Mouse (Mus musculus) embryonic facial prominence, embryonic 15.5 days (tissue): ENCODE results near the gene Lrrc73. TPM values are rescaled to one million over a fixed set of nuclear protein-coding genes. Genes with fewer than 3 reads are reported as not detected.
A peak's percentile ranks its signal among the peaks of the same experiment; 100 is the strongest.

Experiments
- ATAC-seq: fragments of 200-750 bp; cut with Nextera tagmentation; 2 replicates; pipeline ENCODE4 v1.8.0; 2017; ENCODE audit warnings: low read depth, moderate TSS enrichment; ENCODE audit not compliant: insufficient number of reproducible peaks, low FRiP score, low TSS enrichment
- H3K27ac ChIP-seq: fragments of 300-500 bp; sonication (generic); replicated peaks from 2 replicates; pipeline ENCODE4 v1.5.1; 2015; ENCODE audit warnings: mild to moderate bottlenecking, inconsistent platforms
- H3K27me3 ChIP-seq: fragments of 300-500 bp; sonication (generic); 2 replicates; pipeline ENCODE4 v1.6.1; 2015; ENCODE audit warnings: inconsistent platforms
- H3K36me3 ChIP-seq: fragments of 300-500 bp; sonication (generic); 2 replicates; pipeline ENCODE4 v1.6.1; 2015; ENCODE audit warnings: mild to moderate bottlenecking, inconsistent platforms
- H3K4me1 ChIP-seq: fragments of 300-500 bp; sonication (generic); 2 replicates; pipeline ENCODE4 v1.6.1; 2015; ENCODE audit warnings: inconsistent platforms
- H3K4me2 ChIP-seq: fragments of 300-500 bp; sonication (generic); replicated peaks from 2 replicates; pipeline ENCODE4 v1.6.1; 2015; ENCODE audit warnings: mild to moderate bottlenecking, inconsistent platforms
- H3K4me3 ChIP-seq: fragments of 300-500 bp; sonication (generic); replicated peaks from 2 replicates; pipeline ENCODE4 v1.5.1; 2015; ENCODE audit warnings: mild to moderate bottlenecking, inconsistent platforms
- H3K9ac ChIP-seq: fragments of 300-500 bp; sonication (generic); 2 replicates; pipeline ENCODE4 v1.6.1; 2015; ENCODE audit warnings: inconsistent platforms
- H3K9me3 ChIP-seq: fragments of 300-500 bp; sonication (generic); replicated peaks from 2 replicates; pipeline ENCODE4 v1.6.1; 2016; ENCODE audit warnings: inconsistent platforms
- WGBS: fragments of 180-500 bp; shearing (Covaris S2); methylation state at CpG from one replicate; pipeline ENCODE4 v1.1.7; 2015; 5-methylcytosine and 5-hydroxymethylcytosine counted together
- polyA plus RNA-seq: library from polyadenylated mRNA; unstranded; fragments of >200 nt; fragmentation: Nextera tagmentation; extraction: Ambion mirVana; gene quantifications from 2 replicates; pipeline ENCODE4 v1.2.1, GENCODE M21; 2015

The Lrrc73 gene
- 2.3 and 3.7 TPM in 2 replicates for polyA plus RNA-seq

DNA sequence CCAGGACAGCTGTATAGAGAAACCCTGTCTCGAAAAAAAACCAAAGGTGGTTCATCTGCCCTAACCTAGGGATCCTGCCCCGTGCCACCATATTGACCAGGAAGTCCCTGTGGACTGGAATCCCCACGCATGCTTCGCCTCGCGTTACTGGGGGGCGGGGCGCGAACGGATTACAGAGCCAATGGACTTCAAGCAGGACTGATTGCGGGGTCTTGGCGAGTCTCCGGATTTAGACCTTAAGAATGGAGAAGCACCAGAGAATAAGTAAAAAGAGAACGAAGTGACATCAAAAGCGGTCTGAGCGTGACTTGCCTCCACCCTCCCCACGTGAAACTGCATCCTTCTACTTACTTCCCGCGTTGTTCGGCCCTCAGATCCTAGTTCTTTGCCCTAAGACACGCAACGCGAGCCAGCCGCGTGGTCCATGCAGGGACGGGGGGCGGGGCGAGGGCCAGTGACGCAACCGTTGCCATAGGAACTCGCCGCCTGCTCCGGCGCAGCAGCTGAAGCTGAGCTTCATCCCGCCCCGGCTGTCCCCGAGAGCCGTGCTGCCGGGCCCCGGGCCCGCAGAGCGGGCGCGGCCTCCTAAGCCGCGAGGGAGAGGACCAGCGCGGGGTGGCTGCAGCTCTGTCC, at the start of gene Lrrc73:
Gene Lrrc73, plus strand, starts transcription at position 80 of the 633 bp plus-strand sequence.
- H3K36me3 ChIP-seq, result peaks cover 58% of the 10 kb centered on the region
- 2% methylated on average over 45 of the region's 48 CpGs for WGBS
- ATAC-seq, result peak; percentile 86
- H3K9me3 ChIP-seq, result no peaks in the 10 kb centered on the region
- peaks cover 40% of the 10 kb centered on the region for H3K4me1 ChIP-seq
- H3K27ac ChIP-seq, result no peak within 1 kb of the TSS
- peak within 1 kb of the TSS; percentile 99 for H3K4me2 ChIP-seq
- H3K27me3 ChIP-seq, result peaks cover 15% of the 10 kb centered on the region
- peak within 1 kb of the TSS; percentile 47 for H3K9ac ChIP-seq
- H3K4me3 ChIP-seq, result peak within 1 kb of the TSS; percentile 68

DNA sequence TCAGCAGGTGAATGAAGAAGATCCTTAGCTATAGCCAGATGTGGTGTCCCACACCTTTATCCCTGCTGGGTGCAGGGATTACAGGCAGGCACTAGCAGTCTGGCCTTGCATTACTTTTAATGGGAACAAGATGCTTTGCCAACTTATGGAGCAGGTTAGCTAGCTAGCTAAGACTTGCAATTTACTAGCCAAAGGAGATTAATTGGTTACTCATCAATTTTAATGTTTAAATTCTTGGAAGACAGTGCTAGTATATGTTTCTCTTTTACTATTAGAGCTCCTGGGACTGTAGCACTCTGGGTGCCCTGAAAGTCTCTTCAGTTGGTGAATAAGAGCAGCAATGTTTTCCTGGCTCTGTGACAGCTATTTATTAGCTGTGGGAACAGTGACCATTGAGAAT, 46.7 kb upstream of the Lrrc73 start:
- Histone ChIP-seq H3K9me3 (no peaks in the 10 kb centered on the region), H3K9ac (no peak overlapping the region), H3K27me3 (no peaks in the 10 kb centered on the region), H3K4me1 (peaks cover 15% of the 10 kb centered on the region), H3K4me2 (no peak overlapping the region), H3K4me3 (no peak overlapping the region), H3K27ac (no peak overlapping the region), H3K36me3 (peaks cover 63% of the 10 kb centered on the region)
- ATAC-seq, result no peak

GRCm38 (mm10) chr17:46210550-46210949, 42.8 kb upstream of the Lrrc73 start:
- no peak for ATAC-seq
- no peaks in the 10 kb centered on the region for H3K4me1 ChIP-seq
- H3K9me3 ChIP-seq, result no peaks in the 10 kb centered on the region
- H3K36me3 ChIP-seq, result peaks cover 87% of the 10 kb centered on the region
- H3K4me3 ChIP-seq, result no peak overlapping the region
- H3K4me2 ChIP-seq, result no peak overlapping the region
- H3K27me3 ChIP-seq, result no peaks in the 10 kb centered on the region
- no peak overlapping the region for H3K27ac ChIP-seq
- WGBS, result 79% methylated on average over 3 of the region's 3 CpGs
- no peak overlapping the region for H3K9ac ChIP-seq

- 78% methylated on average over 3 of the region's 3 CpGs for WGBS
- peaks cover 99% of the 10 kb centered on the region for H3K36me3 ChIP-seq
Observed at GRCm38 (mm10) chr17:46221601-46222000, 31.7 kb upstream of the Lrrc73 start.

DNA sequence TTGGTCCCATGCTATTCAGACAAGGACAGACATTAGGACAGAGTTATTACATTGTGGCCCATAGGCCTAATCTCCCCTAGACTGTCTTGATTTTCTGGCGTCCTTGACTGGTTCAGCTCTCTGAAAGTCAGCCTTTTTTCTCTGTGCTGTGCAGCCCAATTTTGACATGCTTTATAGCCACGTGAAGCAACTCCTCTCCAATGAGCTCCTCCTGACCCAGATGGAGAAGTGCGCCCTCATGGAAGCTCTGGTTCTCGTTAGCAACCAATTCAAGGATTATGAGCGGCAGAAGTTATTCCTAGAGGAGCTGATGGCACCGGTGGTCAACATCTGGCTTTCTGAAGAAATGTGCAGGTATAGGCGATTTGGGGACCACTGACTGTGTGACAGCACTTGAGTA, 25.8 kb upstream of the Lrrc73 start:
- H3K4me2 ChIP-seq, result no peak overlapping the region
- no peaks in the 10 kb centered on the region for H3K4me1 ChIP-seq
- peaks cover 94% of the 10 kb centered on the region for H3K36me3 ChIP-seq
- WGBS, result 46% methylated on average over 7 of the region's 7 CpGs
- no peak overlapping the region for H3K9ac ChIP-seq
- no peak for ATAC-seq
- no peak overlapping the region for H3K27ac ChIP-seq
- H3K4me3 ChIP-seq, result no peak overlapping the region
- no peaks in the 10 kb centered on the region for H3K9me3 ChIP-seq
- H3K27me3 ChIP-seq, result no peaks in the 10 kb centered on the region

More at GRCm38 (mm10) chr17:46221601-46222000, 31.7 kb upstream of the Lrrc73 start:
- H3K4me1 ChIP-seq, result no peaks in the 10 kb centered on the region
- no peaks in the 10 kb centered on the region for H3K9me3 ChIP-seq
- no peak for ATAC-seq
- no peak overlapping the region for H3K4me2 ChIP-seq
- no peak overlapping the region for H3K27ac ChIP-seq
- H3K27me3 ChIP-seq, result no peaks in the 10 kb centered on the region
- no peak overlapping the region for H3K9ac ChIP-seq
- H3K4me3 ChIP-seq, result no peak overlapping the region

GRCm38 (mm10) chr17:46236067-46236466, 17.3 kb upstream of the Lrrc73 start:
- no peaks in the 10 kb centered on the region for H3K4me1 ChIP-seq
- H3K4me2 ChIP-seq, result no peak overlapping the region
- no peak for ATAC-seq
- H3K36me3 ChIP-seq, result peaks cover 84% of the 10 kb centered on the region
- H3K9ac ChIP-seq, result no peak overlapping the region
- no peaks in the 10 kb centered on the region for H3K9me3 ChIP-seq
- no peaks in the 10 kb centered on the region for H3K27me3 ChIP-seq
- whole genome bisulfite sequencing, result 95% methylated on average over 1 of the region's 1 CpGs
- H3K27ac ChIP-seq, result no peak overlapping the region
- H3K4me3 ChIP-seq, result no peak overlapping the region

DNA sequence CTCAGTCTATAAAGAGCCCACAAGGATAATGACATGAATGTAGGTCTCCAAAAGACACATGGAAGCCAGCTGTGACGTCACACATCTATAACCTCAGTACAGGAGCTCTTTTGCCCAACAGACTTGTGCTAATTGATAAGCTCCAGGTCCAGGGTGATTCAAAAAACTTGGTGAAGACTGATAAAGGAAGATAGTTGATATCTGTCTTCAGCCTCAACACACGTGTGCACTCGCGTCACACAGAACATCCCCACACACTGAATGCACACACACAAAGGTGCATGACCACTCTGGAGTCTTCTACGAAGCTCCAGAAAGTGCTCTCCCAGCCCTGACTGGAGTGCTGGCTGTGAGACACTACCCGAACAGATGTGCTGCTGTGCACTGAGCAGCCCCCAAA, 16.3 kb upstream of the Lrrc73 start:
- no peaks in the 10 kb centered on the region for H3K4me1 ChIP-seq
- H3K27me3 ChIP-seq, result no peaks in the 10 kb centered on the region
- WGBS, result 87% methylated on average over 6 of the region's 6 CpGs
- no peak overlapping the region for H3K27ac ChIP-seq
- H3K9ac ChIP-seq, result no peak overlapping the region
- H3K9me3 ChIP-seq, result no peaks in the 10 kb centered on the region
- H3K4me2 ChIP-seq, result no peak overlapping the region
- no peak for ATAC-seq
- H3K4me3 ChIP-seq, result no peak overlapping the region
- peaks cover 88% of the 10 kb centered on the region for H3K36me3 ChIP-seq

- Histone ChIP-seq H3K4me1 (no peaks in the 10 kb centered on the region), H3K4me3 (no peak overlapping the region), H3K27ac (no peak overlapping the region), H3K36me3 (peaks cover 88% of the 10 kb centered on the region), H3K9me3 (no peaks in the 10 kb centered on the region), H3K4me2 (no peak overlapping the region), H3K9ac (no peak overlapping the region), H3K27me3 (no peaks in the 10 kb centered on the region)
- 74% methylated on average over 5 of the region's 5 CpGs for WGBS
- no peak for ATAC-seq
Observed at GRCm38 (mm10) chr17:46237480-46237879, 15.9 kb upstream of the Lrrc73 start.

GRCm38 (mm10) chr17:46239516-46240114, 13.7 kb upstream of the Lrrc73 start:
- no peak overlapping the region for H3K9ac ChIP-seq
- no peaks in the 10 kb centered on the region for H3K4me1 ChIP-seq
- WGBS, result 90% methylated on average over 15 of the region's 15 CpGs
- H3K4me3 ChIP-seq, result no peak overlapping the region
- H3K27ac ChIP-seq, result no peak overlapping the region
- H3K4me2 ChIP-seq, result no peak overlapping the region
- H3K9me3 ChIP-seq, result no peaks in the 10 kb centered on the region
- no peaks in the 10 kb centered on the region for H3K27me3 ChIP-seq
- no peak for ATAC-seq
- peaks cover 91% of the 10 kb centered on the region for H3K36me3 ChIP-seq

GRCm38 (mm10) chr17:46241471-46241870, 11.9 kb upstream of the Lrrc73 start:
- peaks cover 7% of the 10 kb centered on the region; the same call in 1 of the 2 replicates for H3K4me1 ChIP-seq
- no peaks in the 10 kb centered on the region for H3K9me3 ChIP-seq
- H3K9ac ChIP-seq, result no peak overlapping the region
- no peaks in the 10 kb centered on the region for H3K27me3 ChIP-seq
- ATAC-seq, result no peak
- no peak overlapping the region for H3K4me3 ChIP-seq
- no peak overlapping the region for H3K27ac ChIP-seq
- H3K36me3 ChIP-seq, result peaks cover 99% of the 10 kb centered on the region
- H3K4me2 ChIP-seq, result no peak overlapping the region
- 77% methylated on average over 11 of the region's 11 CpGs for WGBS

DNA sequence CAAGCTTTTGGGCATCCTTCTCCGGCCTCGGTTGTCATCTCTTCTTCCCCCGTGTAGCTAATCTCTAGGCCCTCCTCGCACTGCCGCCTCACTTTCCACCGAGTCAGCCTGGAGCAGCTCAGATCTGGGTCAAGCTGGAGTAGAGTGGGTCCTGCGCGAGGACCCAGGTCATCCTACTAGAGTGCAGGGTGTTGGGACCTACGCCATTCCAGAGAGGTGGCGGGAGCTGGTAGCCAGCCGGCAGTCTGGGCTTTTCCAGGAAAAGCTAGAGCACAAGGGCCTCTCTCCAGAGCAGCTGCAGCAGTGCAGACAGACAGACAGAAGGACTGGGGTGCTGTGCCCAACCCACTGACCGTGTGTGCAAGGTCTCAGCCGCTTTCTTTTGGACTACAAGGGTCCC, 11.1 kb upstream of the Lrrc73 start:
- Histone ChIP-seq H3K4me2 (no peak overlapping the region), H3K27me3 (no peaks in the 10 kb centered on the region), H3K4me1 (peaks cover 14% of the 10 kb centered on the region), H3K4me3 (no peak overlapping the region), H3K9ac (no peak overlapping the region), H3K27ac (no peak overlapping the region), H3K36me3 (peaks cover 91% of the 10 kb centered on the region), H3K9me3 (no peaks in the 10 kb centered on the region)
- 85% methylated on average over 13 of the region's 13 CpGs for WGBS
- ATAC-seq, result no peak

DNA sequence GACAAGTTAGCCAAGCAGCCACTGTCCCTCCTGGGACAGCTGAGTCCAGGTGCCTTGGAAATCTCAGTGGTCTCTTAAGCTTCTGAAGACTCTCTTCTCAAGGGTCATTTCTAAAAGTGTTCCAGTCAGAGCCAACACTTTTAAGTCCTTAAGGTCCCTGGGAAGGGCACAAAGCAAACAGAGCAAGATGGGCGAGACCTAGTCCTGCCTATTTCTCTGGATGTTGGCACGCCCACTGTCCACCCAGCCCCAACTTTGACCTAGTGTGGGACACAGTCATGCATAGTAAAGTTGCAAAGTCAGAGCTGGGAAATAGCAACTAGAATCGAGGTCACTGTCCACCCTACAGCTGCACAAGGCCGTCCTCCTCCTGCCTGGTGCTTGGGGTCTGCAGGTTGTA, 10.3 kb upstream of the Lrrc73 start:
- H3K4me3 ChIP-seq, result no peak overlapping the region
- no peak overlapping the region for H3K27ac ChIP-seq
- WGBS, result 83% methylated on average over 4 of the region's 4 CpGs
- no peaks in the 10 kb centered on the region for H3K27me3 ChIP-seq
- peaks cover 14% of the 10 kb centered on the region for H3K4me1 ChIP-seq
- no peak for ATAC-seq
- peaks cover 84% of the 10 kb centered on the region for H3K36me3 ChIP-seq
- no peaks in the 10 kb centered on the region for H3K9me3 ChIP-seq
- H3K9ac ChIP-seq, result no peak overlapping the region
- no peak overlapping the region for H3K4me2 ChIP-seq
